Mouse (Mus musculus) liver, embryonic 16.5 days (tissue): ENCODE measurements at regions not wholly inside any gene's neighbourhood (a gene's known extent, or its start where the extent isn't known, plus 50 kb on each side); places are given as distances from the start of the nearest gene placed in this dataset.

Source experiments
- ATAC-seq: fragments of 200-750 bp; cut with Nextera tagmentation; 2 replicates; pipeline ENCODE4 v1.8.0; 2017; ENCODE audit warnings: low read depth, mild to moderate bottlenecking, moderate number of reproducible peaks, moderate library complexity
- H3K27ac ChIP-seq: fragments of 300-500 bp; sonication (generic); 2 replicates; pipeline ENCODE4 v1.5.1; 2014; ENCODE audit warnings: mild to moderate bottlenecking, low read length
- H3K27me3 ChIP-seq: fragments of 300-500 bp; sonication (generic); 2 replicates; pipeline ENCODE4 v1.6.1; 2014; ENCODE audit warnings: low read depth, low read length, mixed read lengths; ENCODE audit not compliant: control insufficient read depth, insufficient read depth
- H3K36me3 ChIP-seq: fragments of 300-500 bp; sonication (generic); 2 replicates; pipeline ENCODE4 v1.6.1; 2014; ENCODE audit warnings: mild to moderate bottlenecking; ENCODE audit not compliant: control insufficient read depth, insufficient read depth
- H3K4me1 ChIP-seq: fragments of 300-500 bp; sonication (generic); 2 replicates; pipeline ENCODE4 v1.6.1; 2014; ENCODE audit warnings: low read depth, low read length, mixed read lengths; ENCODE audit not compliant: control insufficient read depth
- H3K4me2 ChIP-seq: fragments of 300-500 bp; sonication (generic); 2 replicates; pipeline ENCODE4 v1.6.1; 2014; ENCODE audit warnings: low read depth, low read length, mixed read lengths
- H3K4me3 ChIP-seq: fragments of 300-500 bp; sonication (generic); 2 replicates; pipeline ENCODE4 v1.5.1; 2014; ENCODE audit warnings: low read depth, mild to moderate bottlenecking, low read length
- H3K9ac ChIP-seq: fragments of 300-500 bp; sonication (generic); 2 replicates; pipeline ENCODE4 v1.6.1; 2014; ENCODE audit warnings: low read depth, low read length
- H3K9me3 ChIP-seq: fragments of 300-500 bp; sonication (generic); replicated peaks from 2 replicates; pipeline ENCODE4 v1.6.1; 2016; ENCODE audit warnings: low read length; ENCODE audit not compliant: control insufficient read depth
- WGBS: fragments of 180-500 bp; shearing (Covaris S2); extraction: QIAGEN DNeasy Blood & Tissue Kit; methylation state at CpG from one replicate; pipeline ENCODE4 v1.1.7; 2014; ENCODE audit not compliant: insufficient replicate concordance; 5-methylcytosine and 5-hydroxymethylcytosine counted together

DNA sequence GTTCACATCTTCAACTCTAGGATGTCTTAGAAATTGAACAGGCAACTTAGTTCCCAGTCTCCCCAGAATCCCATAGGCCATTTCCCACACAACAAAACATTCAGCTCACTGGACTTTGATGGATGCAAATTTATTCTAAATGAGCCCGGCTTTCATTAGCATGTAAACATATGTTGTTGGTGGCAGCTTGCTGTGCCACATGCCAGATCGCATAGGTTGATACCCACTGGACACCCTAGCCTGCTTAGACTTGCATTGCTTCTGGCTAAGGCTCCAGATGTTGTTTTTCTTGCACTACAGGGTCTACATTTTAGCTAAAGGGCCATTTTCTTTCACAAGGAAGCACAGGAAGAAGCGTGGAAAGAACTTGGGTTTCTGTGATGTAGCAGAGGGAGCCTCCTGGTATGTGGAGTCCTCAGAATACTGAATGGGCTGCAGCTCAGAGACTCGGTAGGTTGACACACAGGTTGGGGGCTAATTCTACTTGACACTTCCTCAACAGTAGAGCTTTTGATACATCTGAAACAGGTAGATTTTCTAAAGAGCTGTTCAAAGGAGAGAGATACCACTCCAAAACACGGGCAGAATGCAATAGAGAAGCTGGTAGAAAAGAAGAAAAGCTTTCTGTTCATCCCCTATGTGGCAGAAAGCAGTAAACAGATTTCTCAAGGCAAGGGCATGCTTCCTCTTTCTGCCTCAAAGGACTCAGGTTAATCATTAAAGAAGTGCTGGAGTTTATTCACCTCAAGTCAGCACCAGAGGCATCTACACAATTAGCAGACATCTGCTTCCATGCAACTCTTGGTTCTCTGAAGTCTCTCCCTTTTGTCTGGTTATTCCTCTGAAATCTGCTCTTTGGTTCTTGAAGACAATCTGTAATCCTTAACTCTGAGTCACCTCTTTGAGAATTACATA is 153.9 kb upstream of the Pfkp start:
- Histone ChIP-seq H3K4me2 (no peak overlapping the region), H3K27me3 (no peaks in the 10 kb centered on the region), H3K9ac (no peak overlapping the region), H3K4me3 (no peak overlapping the region), H3K9me3 (no peaks in the 10 kb centered on the region), H3K36me3 (no peaks in the 10 kb centered on the region), H3K27ac (no peak overlapping the region), H3K4me1 (no peaks in the 10 kb centered on the region)
- no peak for ATAC-seq
- WGBS, result 45% methylated on average over 5 of the region's 5 CpGs

- Histone ChIP-seq H3K27me3 (no peaks in the 10 kb centered on the region), H3K9ac (no peak overlapping the region), H3K27ac (no peak overlapping the region), H3K9me3 (no peaks in the 10 kb centered on the region), H3K4me1 (no peaks in the 10 kb centered on the region), H3K36me3 (no peaks in the 10 kb centered on the region), H3K4me2 (no peak overlapping the region), H3K4me3 (no peak overlapping the region)
- ATAC-seq, result no peak
- 71% methylated on average over 6 of the region's 6 CpGs for WGBS
Observed at GRCm38 (mm10) chr13:6767936-6768588, 119.5 kb upstream of the Pfkp start.

GRCm38 (mm10) chr13:6757151-6757550 is 108.6 kb upstream of the Pfkp start:
- no peak overlapping the region for H3K9ac ChIP-seq
- ATAC-seq, result no peak
- H3K9me3 ChIP-seq, result no peaks in the 10 kb centered on the region
- no peak overlapping the region for H3K4me3 ChIP-seq
- H3K4me2 ChIP-seq, result no peak overlapping the region
- no peaks in the 10 kb centered on the region for H3K4me1 ChIP-seq
- H3K27ac ChIP-seq, result no peak overlapping the region
- 45% methylated on average over 1 of the region's 1 CpGs for WGBS
- H3K36me3 ChIP-seq, result no peaks in the 10 kb centered on the region
- no peaks in the 10 kb centered on the region for H3K27me3 ChIP-seq

DNA sequence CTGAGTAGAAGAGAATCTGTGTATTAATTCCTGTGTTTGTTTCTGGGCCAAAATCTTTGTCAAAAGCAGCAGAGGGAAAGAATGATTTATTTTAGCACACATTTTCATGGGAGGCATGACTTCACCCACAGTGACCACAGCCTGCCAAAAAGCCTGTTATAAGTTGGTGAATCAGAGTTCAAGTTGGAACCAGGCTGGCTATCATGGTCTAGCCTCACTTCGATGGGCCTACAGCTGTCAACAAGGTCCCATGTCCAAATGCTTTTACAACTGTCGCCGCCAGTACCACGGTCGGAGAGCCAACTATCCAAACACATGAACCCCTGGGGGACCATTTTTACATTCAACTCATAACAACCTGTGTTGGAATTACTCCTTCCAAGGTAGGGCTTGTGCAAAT is 103.0 kb upstream of the Pfkp start:
- H3K27me3 ChIP-seq, result no peaks in the 10 kb centered on the region
- H3K36me3 ChIP-seq, result no peaks in the 10 kb centered on the region
- ATAC-seq, result no peak
- H3K9ac ChIP-seq, result no peak overlapping the region
- no peak overlapping the region for H3K27ac ChIP-seq
- H3K4me2 ChIP-seq, result no peak overlapping the region
- no peaks in the 10 kb centered on the region for H3K4me1 ChIP-seq
- H3K4me3 ChIP-seq, result no peak overlapping the region
- H3K9me3 ChIP-seq, result no peaks in the 10 kb centered on the region
- whole genome bisulfite sequencing, result 66% methylated on average over 5 of the region's 5 CpGs

DNA sequence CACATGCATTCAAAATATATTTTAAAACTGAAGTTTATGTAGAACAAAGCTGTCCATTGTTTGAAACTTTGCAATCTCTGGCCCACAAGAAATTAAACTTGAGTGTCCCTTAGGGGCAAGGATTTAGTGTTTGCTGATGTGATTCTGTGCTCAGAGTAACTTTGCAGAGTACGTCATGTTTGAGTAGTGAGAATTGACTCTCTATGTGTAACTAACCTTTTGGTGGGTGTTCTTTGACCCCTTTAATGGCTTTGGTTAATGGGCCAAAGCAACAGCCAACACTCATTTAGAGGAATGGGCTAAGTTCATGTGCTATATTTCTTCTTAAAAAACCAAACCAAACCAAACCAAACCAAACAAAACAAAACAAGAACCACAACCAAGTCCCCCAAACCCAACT is 102.6 kb upstream of the Pfkp start:
- no peak for ATAC-seq
- Histone ChIP-seq H3K27me3 (no peaks in the 10 kb centered on the region), H3K4me3 (no peak overlapping the region), H3K27ac (no peak overlapping the region), H3K36me3 (no peaks in the 10 kb centered on the region), H3K9me3 (no peaks in the 10 kb centered on the region), H3K4me2 (no peak overlapping the region), H3K9ac (no peak overlapping the region), H3K4me1 (no peaks in the 10 kb centered on the region)
- 30% methylated on average over 1 of the region's 1 CpGs for WGBS

GRCm38 (mm10) chr13:6741916-6742315 is 93.3 kb upstream of the Pfkp start:
- H3K4me2 ChIP-seq, result no peak overlapping the region
- no peak overlapping the region for H3K9ac ChIP-seq
- H3K4me3 ChIP-seq, result no peak overlapping the region
- no peak for ATAC-seq
- no peaks in the 10 kb centered on the region for H3K27me3 ChIP-seq
- H3K27ac ChIP-seq, result no peak overlapping the region
- WGBS, result 62% methylated on average over 4 of the region's 4 CpGs
- no peaks in the 10 kb centered on the region for H3K36me3 ChIP-seq
- H3K4me1 ChIP-seq, result no peaks in the 10 kb centered on the region
- H3K9me3 ChIP-seq, result no peaks in the 10 kb centered on the region

DNA sequence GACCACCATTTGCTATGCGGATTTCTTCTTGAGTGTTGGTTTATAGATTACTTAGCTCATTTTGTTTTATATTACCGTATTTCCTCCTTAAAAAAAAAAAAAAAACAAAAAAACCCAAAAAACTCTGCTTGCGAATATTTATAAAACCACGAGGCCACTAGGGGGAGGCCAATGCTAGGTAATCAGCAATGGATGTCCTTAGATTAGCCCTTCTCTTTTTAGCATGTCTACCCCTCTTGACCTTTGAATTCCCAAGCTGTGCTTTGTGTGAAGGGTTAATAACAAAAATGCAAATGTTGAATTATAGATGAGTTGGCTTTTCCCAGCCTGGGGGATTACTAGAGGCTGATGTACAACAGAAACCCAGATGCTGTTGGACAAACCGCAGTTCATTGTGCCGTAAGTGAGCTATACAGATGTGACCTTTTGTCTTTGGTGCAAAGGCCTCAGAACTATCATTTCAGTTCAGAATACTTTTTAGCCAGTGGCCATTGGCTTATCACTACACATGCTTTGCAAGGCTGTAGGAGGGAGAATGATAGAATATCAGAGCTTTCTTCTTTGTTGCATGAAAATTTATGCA is 88.5 kb upstream of the Pfkp start:
- no peak overlapping the region for H3K4me3 ChIP-seq
- H3K27me3 ChIP-seq, result no peaks in the 10 kb centered on the region
- no peak overlapping the region for H3K27ac ChIP-seq
- no peaks in the 10 kb centered on the region for H3K36me3 ChIP-seq
- no peak overlapping the region for H3K4me2 ChIP-seq
- WGBS, result 50% methylated on average over 6 of the region's 6 CpGs
- no peak overlapping the region for H3K9ac ChIP-seq
- H3K4me1 ChIP-seq, result no peaks in the 10 kb centered on the region
- no peaks in the 10 kb centered on the region for H3K9me3 ChIP-seq
- ATAC-seq, result no peak
